In the genomic region with DNA sequence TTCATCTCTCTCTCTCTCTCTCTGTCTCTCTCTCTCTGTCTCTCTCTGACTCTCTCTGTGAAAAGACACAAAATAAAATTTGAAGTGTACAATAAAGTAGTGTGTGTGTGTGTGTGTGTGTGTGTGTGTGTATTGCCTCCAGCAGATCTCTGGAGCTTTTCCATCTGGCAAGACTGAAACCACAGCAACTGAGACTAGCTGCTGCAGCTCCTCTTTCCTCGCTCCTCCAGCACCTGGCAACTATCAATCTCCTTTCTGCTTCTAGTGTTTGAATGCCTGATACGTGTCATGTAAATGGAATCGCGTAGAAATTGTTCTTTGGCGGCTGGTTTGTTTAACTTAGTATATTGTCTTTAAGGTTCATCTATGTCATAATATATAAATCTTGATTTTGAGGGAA, we compare ENCODE assay signal across 19 mouse cellular contexts. TPM values are rescaled to one million over a fixed set of nuclear protein-coding genes. Genes with fewer than 3 reads are reported as not detected.
A peak's percentile ranks its signal among the peaks of the same experiment; 100 is the strongest.
DNase-seq lines count a peak whose midpoint lies in the region; TF ChIP-seq lines count a peak whose summit lies in the region.
"Had no signal": no experiment of that assay in that cellular context is flagged by ENCODE, and none has a peak within 500 bp of the region (broad histone marks: within the 10 kb centered on the region; RNA-seq: fewer than 3 reads in every experiment).

No protein-coding gene starts in this region.

- no peak for TF ChIP-seq CTCF in liver, adult 2 months (IDR thresholded peaks at IDR 0.05; ENCODE audit: low read depth, low read length)
- no peak for TF ChIP-seq CTCF in gastrocnemius, adult 2 months (IDR thresholded peaks at IDR 0.05)

- peak; percentile 21 to 27 for DNase-seq in cerebellum, postnatal 14 days
- DNase-seq in cerebellum, adult 9-11 months = no peak
- peak; percentile 22 for DNase-seq in liver, adult 2 months (ENCODE audit: extremely low read depth, low read depth, low spot score)
- no peak for DNase-seq in liver
- peak; percentile 50 for DNase-seq in gastrocnemius, adult 2 months
- no peak for DNase-seq in left cerebral cortex, postnatal 36 days (ENCODE audit: low spot score in 2 of 2)
- no peak for DNase-seq in frontal cortex, postnatal 36 days (ENCODE audit: low spot score in 2 of 2)
- DNase-seq: cerebellum, adult 8-10 months; liver, embryonic 13.5 days had no signal

- H3ac ChIP-seq in myocyte (ENCODE audit: control insufficient read depth, insufficient read length) = no peak overlapping the region

- TF ChIP-seq POLR2A in liver, adult 2 months (IDR thresholded peaks at IDR 0.05; ENCODE audit: extremely low read depth, insufficient read depth, low read length) = no peak
- no peak for TF ChIP-seq POLR2A in myocyte (IDR thresholded peaks at IDR 0.05; ENCODE audit: insufficient read length, low read depth)

- 62% methylated on average over 5 of the region's 5 CpGs for WGBS in liver, adult 2 months

- no peaks in the 10 kb centered on the region for H3K4me1 ChIP-seq in liver, adult 2 months (ENCODE audit: control insufficient read depth, insufficient read depth, low read length)
- H3K4me1 ChIP-seq: hindbrain, embryonic 15.5 days; liver, embryonic 13.5 days had no signal

- no peak overlapping the region for H3K9ac ChIP-seq in liver, adult 2 months (ENCODE audit: low read depth, low read length)
- H3K9ac ChIP-seq: heart, embryonic 13.5 days; hindbrain, embryonic 15.5 days; liver, embryonic 13.5 days had no signal

- H3K27me3 ChIP-seq in liver, adult 2 months (ENCODE audit: control insufficient read depth, insufficient read depth, low read length) = no peaks in the 10 kb centered on the region
- no peaks in the 10 kb centered on the region for H3K27me3 ChIP-seq in myocyte (ENCODE audit: control insufficient read depth, insufficient read depth, insufficient read length)
- H3K27me3 ChIP-seq: heart, embryonic 13.5 days; hindbrain, embryonic 15.5 days; liver, embryonic 13.5 days had no signal

- H3K4me2 ChIP-seq in myocyte (ENCODE audit: low read depth) = peak overlapping the region; percentile 62
- H3K4me2 ChIP-seq: heart, embryonic 13.5 days; hindbrain, embryonic 15.5 days; liver, embryonic 13.5 days had no signal

- H3K36me3 ChIP-seq in liver, adult 2 months (ENCODE audit: control insufficient read depth, insufficient read depth, low read length) = no peaks in the 10 kb centered on the region
- H3K36me3 ChIP-seq in myocyte (ENCODE audit: control insufficient read depth, insufficient read depth) = no peaks in the 10 kb centered on the region
- H3K36me3 ChIP-seq: heart, embryonic 13.5 days; hindbrain, embryonic 15.5 days; liver, embryonic 13.5 days had no signal

- no peaks in the 10 kb centered on the region for H3K79me2 ChIP-seq in liver, adult 2 months (ENCODE audit: control insufficient read depth, insufficient read depth, low read length)
- H3K79me2 ChIP-seq in myocyte (ENCODE audit: control insufficient read depth, insufficient read depth) = no peaks in the 10 kb centered on the region

- no peak overlapping the region for H3K27ac ChIP-seq in liver, adult 2 months (replicated peaks; ENCODE audit: insufficient read depth, low read depth, low read length)
- peak overlapping the region; percentile 0; the same call in 1 of the 2 replicates for H3K27ac ChIP-seq in gastrocnemius, adult 2 months
- H3K27ac ChIP-seq: heart, embryonic 13.5 days; hindbrain, embryonic 15.5 days; liver, embryonic 13.5 days had no signal

- intact Hi-C loops in gastrocnemius, adult 2 months (cut with DNase I) = no loop called here
- intact Hi-C loops in left cerebral cortex, postnatal 36 days (cut with DNase I) = no loop called here

- no peak overlapping the region for H3K4me3 ChIP-seq in liver, adult 2 months (ENCODE audit: insufficient read depth, low read depth, low read length)
- no peak overlapping the region for H3K4me3 ChIP-seq in gastrocnemius, adult 2 months
- no peak overlapping the region for H3K4me3 ChIP-seq in myocyte
- H3K4me3 ChIP-seq: erythroblast, embryonic 14.5 days; heart, embryonic 13.5 days; hindbrain, embryonic 15.5 days; liver, embryonic 13.5 days had no signal

TF ChIP-seq in myocyte, 11 proteins besides CTCF, POLR2A, EP300 and RAD21:
- TF ChIP-seq TCF12 (IDR thresholded peaks at IDR 0.05; ENCODE audit: insufficient read depth, poor library complexity, severe bottlenecking) (peak; percentile 51), POLR2AphosphoS2 (IDR thresholded peaks at IDR 0.05; ENCODE audit: insufficient read length, low read depth) (no peak), MYOD1 (IDR thresholded peaks at IDR 0.05; ENCODE audit: control insufficient read depth in 1 of 3, insufficient read length in 2 of 3, low read depth in 2 of 3) (peak; percentile 48 to 80 (median 78)), SRF (IDR thresholded peaks at IDR 0.05; ENCODE audit: control insufficient read depth, insufficient read length, low read depth) (no peak), MAX (IDR thresholded peaks at IDR 0.05; ENCODE audit: low read depth) (no peak), REST (IDR thresholded peaks at IDR 0.05; ENCODE audit: insufficient read depth, insufficient read length) (no peak), MYOG (IDR thresholded peaks at IDR 0.05; ENCODE audit: control insufficient read depth in 1 of 3, insufficient read depth in 1 of 3, insufficient read length in 2 of 3, low read depth in 2 of 3) (peak in 1 of 3 experiments; percentile 37), USF1 (IDR thresholded peaks at IDR 0.05; ENCODE audit: low read depth) (no peak), TCF3 (IDR thresholded peaks at IDR 0.05; ENCODE audit: insufficient read length, low read depth) (peak; percentile 6), CEBPB (IDR thresholded peaks at IDR 0.05; ENCODE audit: insufficient read depth, poor library complexity, severe bottlenecking) (no peak), E2F4 (IDR thresholded peaks at IDR 0.05; ENCODE audit: insufficient read depth) (no peak)

RNA-seq across cellular contexts. Expression of a gene that starts 57.7 kb away (rescaled TPM):
- total RNA-seq in liver, adult 2 months (2014; rRNA removed) = 26.9 and 30.1 TPM in 2 replicates
- 2.1 and 4.3 TPM in 2 replicates for polyA plus RNA-seq in liver, adult 2 months (2012; rRNA removed)
- total RNA-seq in gastrocnemius, adult 2 months (2021) = not detected
- not detected for polyA plus RNA-seq in myocyte (2012; fragmentation: generic; extraction: Trizol)
- not detected for total RNA-seq in left cerebral cortex, postnatal 36 days (2021)
- total RNA-seq: layer of hippocampus, adult 8-10 months; megakaryocyte-erythroid progenitor cell, adult 5-6 weeks had no signal
- polyA plus RNA-seq: erythroblast, embryonic 14.5 days; frontal cortex, adult 2 months; heart, embryonic 13.5 days; hindbrain, embryonic 15.5 days; kidney, embryonic 14.5 days; spleen, adult 2 months had no signal

RNA-seq across cellular contexts. Expression of a gene that starts 58.7 kb away (rescaled TPM):
- 0.18 TPM in 1 of 2 replicates, not detected in the other for total RNA-seq in liver, adult 2 months (2014; rRNA removed)
- 0.16 TPM in 1 of 2 replicates, not detected in the other for polyA plus RNA-seq in liver, adult 2 months (2012; rRNA removed)
- not detected for total RNA-seq in gastrocnemius, adult 2 months (2021)
- polyA plus RNA-seq in myocyte (2012; fragmentation: generic; extraction: Trizol) = not detected
- total RNA-seq in left cerebral cortex, postnatal 36 days (2021) = not detected
- total RNA-seq: ES-E14; layer of hippocampus, adult 8-10 months; megakaryocyte-erythroid progenitor cell, adult 5-6 weeks had no signal
- polyA plus RNA-seq: erythroblast, embryonic 14.5 days; frontal cortex, adult 2 months; heart, embryonic 13.5 days; hindbrain, embryonic 15.5 days; kidney, embryonic 14.5 days; liver, embryonic 13.5 days; spleen, adult 2 months had no signal

Comparison
In these comparisons a context has a peak if more than half of its experiments do, and no peak if none do; other contexts are left out.
1. DNase-seq: peak in cerebellum, postnatal 14 days (2 of 2), liver, adult 2 months (single experiment) and gastrocnemius, adult 2 months (single experiment); none in cerebellum, adult 9-11 months (single experiment), liver (single experiment), left cerebral cortex, postnatal 36 days (0 of 2) and frontal cortex, postnatal 36 days (0 of 2).
2. RNA of a gene that starts 57.7 kb away (total RNA-seq): 26.9 to 30.1 TPM in liver, adult 2 months; not detected in gastrocnemius, adult 2 months and not detected in left cerebral cortex, postnatal 36 days; every median in the first group is over 10 times any median in the second.